Mouse (Mus musculus): ENCODE measurements around the gene Mvk.

The Mvk gene

DNA sequence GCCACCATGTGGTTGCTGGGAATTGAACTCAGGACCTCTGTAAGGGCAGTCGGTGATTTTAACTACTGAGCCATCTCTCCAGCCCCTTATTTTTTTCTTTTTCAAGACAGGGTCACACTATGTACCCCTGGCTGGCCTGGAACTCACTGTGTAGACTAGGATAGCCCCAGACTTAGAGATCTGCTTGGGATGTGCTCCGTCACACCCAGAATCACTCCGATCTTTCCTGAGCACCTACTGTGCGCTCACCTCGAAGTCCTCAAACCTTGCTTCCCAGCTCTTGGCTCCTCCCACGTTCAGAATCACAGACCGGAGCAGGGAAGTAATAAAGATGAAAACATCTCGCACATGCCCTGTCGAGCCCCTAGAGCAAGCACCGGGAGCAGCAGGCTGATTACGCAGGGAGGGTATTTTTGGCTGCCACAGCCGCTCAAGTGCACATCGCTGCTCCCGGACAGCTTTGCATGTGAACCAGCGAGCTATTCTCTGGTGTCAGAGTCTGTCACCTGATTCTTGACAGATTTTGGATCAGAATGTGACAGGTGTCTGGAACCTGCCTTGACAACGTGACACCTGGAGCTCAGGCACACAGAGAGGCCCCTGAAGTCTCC lies 13.0 kb downstream of the Mvk start:
- no peak for DNase-seq (ENCODE audit: low spot score in 2 of 2)

DNA sequence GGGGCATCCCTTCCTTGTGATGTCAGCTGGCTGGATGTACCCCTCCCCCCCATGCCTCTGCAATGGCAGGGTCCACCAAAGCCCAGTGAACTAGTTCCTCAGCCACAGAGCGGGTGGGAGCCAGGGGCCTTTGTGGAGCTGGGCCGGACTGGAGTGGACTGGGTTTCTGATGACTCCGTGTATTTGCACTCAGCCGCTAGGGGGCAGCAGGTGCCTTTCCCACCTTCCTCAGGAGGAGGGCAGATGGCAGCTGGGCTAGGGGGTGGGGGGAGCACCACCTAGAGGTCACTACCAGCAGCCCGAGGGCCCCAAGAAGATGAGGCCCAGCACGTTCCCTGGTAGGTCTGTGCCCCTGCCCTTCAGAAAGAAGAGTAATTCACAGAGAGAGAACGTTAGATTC lies 17.2 kb downstream of the Mvk start:
- DNase-seq (ENCODE audit: low spot score in 2 of 2), result peak; percentile 61 to 87

DNA sequence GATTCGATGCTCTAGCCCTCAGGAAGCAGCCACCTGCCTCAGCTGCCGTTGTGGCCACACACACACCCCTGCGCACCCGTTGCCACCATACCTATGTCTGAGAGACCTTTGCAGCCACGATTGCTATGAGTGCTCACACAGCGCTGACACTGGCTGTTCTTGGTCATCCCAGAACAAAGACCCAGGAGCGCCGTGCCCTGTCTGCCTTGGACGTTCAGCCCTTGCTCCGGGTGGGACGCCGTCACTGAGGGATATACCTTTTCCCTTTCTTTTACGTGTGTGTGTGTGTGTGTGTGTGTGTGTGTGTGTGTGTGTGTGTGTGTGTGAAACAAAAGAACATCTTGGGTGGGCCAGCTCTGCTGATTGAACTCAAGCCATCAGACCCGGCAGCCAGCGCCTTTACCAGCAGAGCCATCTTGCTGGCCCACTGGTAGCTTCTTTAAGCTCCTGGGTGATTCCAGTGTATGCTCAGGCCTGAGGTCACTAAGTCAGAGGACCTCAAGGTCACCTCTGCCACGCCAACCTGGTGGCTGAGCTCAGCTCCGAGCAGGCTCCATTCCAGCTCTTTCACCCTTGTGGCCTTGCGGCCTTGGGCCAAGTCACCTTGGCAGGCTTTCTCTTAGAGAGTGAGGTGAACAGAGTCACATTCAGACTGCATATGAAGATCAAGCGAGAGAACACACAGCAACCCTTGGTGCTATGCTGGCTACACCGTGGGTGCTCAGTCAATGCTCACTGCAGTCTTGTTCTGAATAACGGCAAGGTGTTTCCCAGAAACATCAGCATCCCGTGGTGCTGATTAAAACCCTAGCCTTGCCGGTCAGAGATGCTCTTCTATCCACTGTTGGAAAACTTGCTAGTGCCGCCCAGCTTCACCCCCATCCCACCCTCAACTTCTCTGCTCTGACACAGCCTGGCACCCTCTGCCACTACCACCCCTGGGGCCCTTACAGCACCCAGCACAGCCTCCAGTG lies 18.3 kb downstream of the Mvk start:
- no peak for DNase-seq (ENCODE audit: low spot score in 2 of 2)

DNA sequence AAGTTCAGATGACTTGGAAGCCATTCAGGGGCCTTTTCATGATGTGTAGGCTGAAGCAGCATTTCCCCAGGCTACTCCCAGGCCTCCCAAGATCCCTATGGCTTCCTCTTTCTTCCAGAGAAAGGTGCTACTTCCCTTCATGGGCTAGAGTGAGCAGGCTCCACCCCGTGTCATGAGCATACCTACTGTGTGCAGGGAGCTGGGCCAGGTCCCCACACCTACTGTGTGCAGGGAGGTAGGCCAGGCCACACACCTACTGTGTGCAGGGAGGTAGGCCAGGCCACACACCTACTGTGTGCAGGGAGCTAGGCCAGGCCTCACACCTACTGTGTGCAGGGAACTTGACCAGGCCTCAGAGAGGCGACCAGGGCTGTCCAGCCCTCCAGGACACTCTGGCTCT lies 20.5 kb downstream of the Mvk start:
- no peak for DNase-seq (ENCODE audit: low spot score in 2 of 2)

DNA sequence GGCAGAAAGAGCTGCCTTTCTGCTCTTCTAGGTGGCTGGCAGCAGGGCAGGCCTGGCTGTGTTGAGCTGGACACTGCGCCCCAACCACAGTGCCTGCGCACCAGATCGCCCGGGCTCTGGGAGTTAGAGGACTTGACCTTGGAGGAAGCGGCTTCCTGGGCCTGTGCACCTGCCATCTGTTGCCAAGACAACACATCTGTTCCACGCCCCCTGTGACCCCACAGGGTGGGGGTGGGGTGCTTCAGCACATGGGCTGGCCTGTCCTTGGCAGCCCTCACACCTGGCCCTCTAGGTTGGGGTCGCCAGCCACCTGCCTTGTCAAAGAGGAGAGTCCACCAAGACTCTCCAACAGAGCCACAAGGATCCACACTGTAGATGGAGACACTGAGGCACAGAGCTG lies 21.6 kb downstream of the Mvk start:
- DNase-seq (ENCODE audit: low spot score in 2 of 2), result no peak

DNA sequence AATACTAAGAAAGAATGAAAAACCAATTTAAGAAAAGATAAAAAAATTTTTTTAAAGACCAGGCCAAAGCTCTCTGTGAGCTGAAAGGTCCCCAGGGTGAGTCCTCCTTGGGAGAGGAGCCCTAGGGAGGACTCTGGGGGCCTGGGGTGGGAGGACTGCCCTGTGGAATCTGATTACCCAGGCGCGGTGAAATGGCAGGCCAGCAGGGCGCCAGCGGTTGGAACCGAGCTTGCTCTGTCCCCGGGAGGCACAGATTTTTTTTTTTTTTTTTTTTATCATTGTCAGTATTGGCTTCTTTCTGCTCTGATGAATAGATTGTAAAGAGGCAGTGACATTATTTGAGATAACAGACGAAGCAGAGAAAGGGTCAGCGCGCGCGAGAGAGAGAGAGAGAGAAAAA lies 22.9 kb downstream of the Mvk start:
- no peak for DNase-seq (ENCODE audit: low spot score in 2 of 2)

DNA sequence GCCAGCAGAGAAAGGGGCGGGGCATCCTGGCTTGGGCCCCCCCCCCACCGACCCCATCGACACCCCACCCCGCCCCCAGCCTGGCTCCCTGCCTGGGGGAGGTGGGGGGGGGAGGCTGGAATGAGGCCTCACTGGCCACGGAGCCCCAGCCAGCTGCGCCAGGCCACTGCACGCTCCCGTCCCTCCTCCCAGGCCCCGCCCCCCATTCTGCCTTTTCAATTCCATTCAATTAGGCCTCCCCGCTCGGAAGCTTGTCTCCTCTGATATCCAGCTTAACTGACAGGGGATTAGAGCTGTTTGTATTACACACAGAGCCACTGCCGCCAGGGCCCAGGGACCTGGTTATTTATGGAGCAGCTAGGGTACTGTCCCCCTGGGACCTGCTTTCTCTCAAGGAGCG lies 23.4 kb downstream of the Mvk start:
- DNase-seq (ENCODE audit: low spot score in 2 of 2), result peak in 1 of 2 experiments; percentile 46

DNA sequence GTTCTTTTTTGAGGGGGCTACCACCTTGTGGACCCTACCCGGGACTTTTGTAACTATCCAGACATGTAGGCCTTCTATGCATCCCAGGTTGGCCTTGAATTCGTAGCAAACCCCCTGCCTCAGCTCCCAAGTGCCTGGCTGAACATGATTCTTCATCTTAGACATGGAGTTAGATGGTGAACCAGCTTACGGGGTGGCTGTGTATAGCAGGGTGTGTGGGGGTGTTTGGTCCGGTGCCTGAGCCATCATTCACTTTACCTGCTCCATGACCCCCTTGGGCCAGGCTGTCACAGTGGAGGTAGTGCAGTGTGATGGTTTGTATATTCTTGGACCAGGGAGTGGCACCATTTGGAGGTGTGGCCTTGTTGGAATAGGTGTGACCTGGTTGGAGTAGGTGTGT lies 23.9 kb downstream of the Mvk start:
- DNase-seq (ENCODE audit: low spot score in 2 of 2), result no peak

DNA sequence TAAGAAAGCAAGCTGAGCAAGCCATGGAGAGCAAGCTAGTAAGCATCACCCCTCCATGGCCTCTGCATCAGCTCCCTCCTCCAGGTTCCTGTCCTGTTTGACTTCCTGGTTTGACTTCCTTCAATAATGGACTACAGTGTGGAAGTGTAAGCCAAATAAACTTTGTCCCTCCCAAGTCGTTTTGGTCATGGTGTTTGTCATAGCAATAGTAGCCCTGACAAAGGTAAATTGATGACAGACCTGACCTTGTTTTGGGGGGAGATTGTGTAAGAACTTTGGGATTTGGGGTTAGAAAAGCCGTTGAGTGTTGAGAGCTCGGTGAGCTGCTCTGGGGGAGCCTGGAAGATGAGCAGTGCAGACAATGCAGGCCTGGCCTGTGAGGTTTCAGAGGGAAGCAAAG lies 26.3 kb downstream of the Mvk start:
- no peak for DNase-seq (ENCODE audit: low spot score in 2 of 2)

DNA sequence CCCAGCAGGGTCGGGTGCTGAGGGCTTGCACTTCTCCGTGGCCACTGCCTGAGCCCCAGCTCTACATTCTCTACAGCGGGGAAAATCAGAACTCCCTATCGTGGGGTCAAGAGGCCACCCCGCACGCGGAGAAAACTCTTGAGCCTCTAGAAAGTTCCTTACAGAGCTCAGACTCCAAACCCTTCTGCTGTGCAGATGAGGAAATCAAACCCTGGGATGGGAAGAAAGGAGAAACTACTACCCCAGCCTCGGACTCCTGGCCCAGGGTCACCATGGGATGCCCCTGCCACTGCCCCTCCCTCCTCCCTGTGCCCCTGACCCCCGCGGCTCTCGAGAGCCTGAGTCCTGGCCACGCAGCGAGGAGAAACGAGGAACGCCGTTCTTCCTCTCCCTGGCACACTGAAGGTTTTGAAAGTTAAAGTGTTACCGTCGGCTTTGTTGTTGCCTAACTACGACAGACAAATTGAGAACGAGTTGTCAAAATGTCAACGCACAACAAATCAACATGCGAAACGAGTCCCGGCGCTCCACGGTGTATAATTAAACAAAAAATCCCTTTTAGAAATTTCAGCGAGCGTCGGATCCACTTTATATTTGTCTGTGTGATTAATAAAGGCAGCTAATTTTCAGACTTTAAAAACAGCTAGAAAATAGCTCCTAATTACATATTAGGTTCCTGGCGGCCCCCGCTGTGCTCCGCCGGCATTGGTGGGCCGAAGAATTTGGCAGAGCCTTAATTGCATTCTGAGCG lies 30.8 kb downstream of the Mvk start:
- no peak for DNase-seq (ENCODE audit: low spot score in 2 of 2)

DNA sequence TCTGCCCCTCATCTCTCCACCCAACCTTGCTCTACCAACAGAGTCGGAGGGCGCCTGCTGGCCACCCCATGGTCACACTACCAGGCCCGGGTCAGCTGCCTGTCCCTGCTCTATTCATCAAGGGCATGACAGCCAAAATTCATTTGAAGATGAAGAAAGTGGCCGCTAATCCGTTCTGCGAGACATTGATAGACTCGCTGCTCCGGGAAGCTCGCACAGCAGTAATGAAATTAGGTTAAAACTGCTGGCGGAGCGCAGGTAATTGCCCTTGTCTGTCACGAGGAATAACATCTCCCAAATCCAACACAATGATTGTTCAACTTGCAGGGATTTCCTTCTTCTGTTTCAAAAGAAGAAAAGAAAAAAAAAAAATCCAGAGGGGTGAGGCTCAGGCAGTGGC lies 34.2 kb downstream of the Mvk start:
- no peak for DNase-seq (ENCODE audit: low spot score in 2 of 2)

DNA sequence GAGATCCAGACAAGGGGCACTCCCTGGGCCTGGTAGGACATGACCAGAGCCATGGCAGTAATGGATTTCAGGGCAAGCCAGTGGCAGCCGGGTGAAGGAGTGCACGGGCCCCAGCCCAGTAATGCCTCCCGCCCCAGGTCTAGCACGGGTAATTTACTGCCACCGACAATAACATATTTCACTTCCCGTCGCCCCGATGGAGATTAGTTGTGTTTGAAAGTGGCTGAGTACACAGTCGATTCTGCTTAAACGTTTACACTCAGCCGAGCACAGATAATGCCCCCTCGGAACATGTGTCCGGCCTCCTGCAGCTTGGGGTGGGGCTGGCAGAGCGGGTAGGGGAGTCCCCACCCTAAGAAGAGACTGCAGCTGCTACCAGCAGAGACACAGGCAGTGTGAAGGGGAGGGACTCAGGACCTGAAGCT lies 38.5 kb downstream of the Mvk start:
- peak in 1 of 2 experiments; percentile 61 for DNase-seq (ENCODE audit: low spot score in 2 of 2)

DNA sequence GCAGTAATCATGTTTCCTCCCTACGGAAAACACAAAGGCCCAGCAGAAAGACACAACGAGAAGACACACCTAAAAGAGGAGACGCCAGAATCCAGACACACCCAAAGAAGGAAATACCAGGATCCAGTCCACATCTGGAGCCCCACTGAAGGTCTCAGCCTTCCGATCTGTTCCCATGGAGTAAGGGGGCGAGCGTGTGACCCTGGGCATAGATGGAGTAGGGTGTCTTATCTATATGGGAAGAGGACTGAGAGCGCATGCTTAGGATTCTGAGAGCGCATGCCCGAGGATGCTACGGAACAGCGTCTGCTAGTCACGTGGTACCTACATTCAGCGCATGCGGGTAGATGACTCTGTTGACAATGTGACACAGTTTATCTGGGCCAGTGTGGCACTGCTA lies 41.6 kb downstream of the Mvk start:
- DNase-seq (ENCODE audit: low spot score in 2 of 2), result no peak

DNA sequence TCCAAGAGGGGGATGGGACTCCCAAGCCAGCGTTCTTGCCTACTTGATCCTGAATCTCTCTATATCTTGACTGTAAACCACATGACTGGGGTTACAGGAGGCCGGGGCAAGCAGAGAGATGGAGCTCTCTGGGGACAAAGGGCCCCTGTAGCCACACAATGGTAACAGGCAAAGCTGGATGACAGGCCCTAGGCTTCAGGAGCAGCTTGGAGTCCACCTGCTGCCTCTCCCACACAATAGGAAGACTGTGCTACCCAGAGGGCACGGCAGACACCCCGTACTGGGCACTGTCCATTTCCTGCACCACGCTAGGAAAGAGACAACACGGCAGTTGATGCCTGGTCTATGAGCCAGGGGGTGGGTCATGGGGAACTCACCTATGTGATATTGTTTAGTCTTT lies 45.5 kb downstream of the Mvk start:
- no peak for DNase-seq (ENCODE audit: low spot score in 2 of 2)

DNA sequence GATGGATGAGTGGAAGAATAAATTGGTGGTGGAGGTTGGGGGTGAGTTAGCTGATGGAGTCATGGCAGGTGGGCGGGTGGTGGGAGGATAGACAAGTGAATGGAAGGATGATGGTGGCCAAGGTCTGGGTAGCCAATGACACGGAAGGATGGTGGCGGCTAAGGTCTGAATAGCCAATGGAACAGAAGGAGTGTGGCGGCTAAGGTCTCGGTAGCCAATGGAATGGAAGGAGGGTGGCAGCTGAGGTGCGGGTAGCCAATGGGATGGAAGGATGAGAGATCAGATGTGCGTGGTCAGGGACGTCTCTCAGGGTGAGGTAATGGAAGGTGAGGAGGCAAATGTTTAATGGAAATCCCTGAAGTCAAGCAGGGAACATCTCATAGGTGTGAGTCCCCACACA lies 46.2 kb downstream of the Mvk start:
- DNase-seq (ENCODE audit: low spot score in 2 of 2), result no peak

DNA sequence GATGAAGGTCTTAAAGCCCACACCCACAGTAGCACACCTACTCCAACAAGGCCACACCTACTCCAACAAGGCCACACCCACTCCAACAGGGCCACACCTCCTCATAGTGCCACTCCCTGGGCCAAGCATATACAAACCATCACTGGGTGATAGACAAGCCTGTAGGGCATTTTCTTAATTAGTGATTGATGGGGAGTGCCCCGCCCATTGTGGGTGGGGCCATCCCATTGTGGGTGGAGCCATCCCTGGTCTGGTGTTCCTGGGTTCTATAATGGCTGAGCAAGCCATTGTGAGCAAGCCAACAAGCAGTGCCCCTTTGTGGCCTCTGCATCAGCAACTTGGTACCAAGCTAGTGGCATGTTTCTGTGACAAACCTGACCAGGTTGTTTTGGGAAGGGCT lies 50.7 kb downstream of the Mvk start:
- DNase-seq (ENCODE audit: low spot score in 2 of 2), result no peak

DNA sequence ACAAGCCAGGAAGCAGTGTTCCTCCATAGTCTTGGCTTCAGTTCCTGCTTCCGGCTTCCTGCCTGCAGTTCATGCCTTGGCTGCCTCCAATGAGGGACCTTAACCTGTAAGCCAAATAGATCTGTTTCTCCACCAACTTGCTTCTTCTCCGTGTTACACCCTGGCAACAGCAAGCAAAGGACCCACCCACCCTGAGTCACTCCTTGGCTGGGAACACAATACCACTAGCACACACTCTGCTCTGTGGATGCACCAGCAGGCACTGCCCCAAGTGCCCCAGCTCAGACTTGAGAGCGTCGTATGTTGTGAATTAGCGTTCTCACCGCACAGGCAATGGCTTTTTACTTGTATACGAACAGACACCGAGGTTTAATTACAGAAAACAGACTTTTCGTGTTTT lies 57.2 kb downstream of the Mvk start:
- DNase-seq (ENCODE audit: low spot score in 2 of 2), result no peak

DNA sequence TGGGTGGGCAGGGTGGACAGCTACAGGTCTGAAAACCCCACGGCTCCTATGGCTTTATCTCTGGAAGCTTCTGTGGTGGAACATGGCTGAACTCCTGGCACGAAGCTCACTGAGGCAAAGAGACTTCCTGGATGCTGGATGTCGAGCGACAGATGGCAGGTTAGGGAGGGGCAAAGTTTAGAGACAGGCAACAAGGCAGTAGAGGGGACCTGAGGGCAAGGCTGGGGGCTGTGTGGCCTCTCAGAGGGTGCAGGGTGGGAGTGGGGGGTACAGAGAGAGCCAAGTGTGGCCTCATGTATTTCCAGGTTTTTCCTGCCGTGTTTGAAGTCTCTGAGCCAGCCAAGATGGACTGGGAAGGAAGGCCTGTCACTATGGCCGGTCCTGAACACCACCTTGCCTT lies 60.8 kb downstream of the Mvk start:
- no peak for DNase-seq (ENCODE audit: low spot score in 2 of 2)

DNA sequence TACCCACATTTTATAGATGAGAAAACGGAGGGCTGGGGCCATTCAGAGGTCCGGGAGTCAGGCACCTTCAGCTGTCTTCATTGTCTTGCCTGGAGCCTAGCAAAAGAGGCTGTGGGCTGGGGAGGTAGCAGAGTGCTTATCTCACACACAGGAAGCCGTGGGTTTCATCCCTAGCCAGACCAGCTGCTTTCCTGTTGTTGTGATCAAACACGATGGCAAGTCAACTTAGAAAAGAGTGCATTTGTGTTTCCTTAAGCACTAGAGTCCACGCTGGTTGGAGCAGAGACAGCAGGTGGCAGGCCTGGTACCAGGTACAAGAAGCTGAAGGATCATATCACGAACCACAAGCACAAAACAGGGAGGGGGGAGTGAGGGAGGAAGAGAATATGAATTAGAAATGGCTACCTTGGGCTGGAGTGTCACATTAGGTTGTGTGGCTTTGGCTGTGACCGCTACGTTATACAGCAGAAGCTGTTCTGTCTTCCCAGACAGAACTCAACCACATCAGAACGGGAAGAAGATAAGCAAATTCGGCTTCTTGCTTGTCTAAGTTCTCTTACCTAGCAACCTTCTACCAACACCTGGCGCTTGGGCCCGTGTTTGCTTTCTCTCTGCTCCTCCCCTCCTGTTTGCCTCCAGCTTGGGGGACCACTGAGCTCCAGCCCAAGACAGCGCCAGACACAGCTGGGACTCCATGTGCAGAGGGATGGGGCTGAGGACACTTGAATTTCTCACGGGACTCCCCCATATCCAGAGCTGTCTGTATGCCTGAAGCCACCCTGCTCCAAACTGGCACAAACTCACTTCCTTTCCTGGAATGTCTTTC lies 61.4 kb downstream of the Mvk start:
- DNase-seq (ENCODE audit: low spot score in 2 of 2), result peak in 1 of 2 experiments; percentile 23

DNA sequence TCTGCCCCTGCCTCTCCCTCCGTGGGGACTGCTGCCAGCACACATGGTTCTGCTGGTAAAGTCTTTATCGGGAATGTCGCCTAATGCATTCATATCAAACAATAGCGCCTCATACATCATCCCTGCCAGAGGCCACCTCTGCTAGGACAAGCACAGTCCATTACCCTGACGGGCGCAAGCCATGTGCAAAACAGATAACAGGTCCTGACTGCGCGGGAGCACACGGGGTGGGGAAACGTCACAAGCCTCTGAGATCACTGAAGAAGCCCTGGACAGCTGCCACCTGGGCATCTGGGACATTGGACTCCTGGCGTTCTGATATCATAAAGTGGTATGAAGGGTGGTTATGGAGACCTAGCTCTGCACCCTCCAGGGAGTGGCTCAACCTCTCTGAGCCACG lies 63.3 kb downstream of the Mvk start:
- no peak for DNase-seq (ENCODE audit: low spot score in 2 of 2)

DNA sequence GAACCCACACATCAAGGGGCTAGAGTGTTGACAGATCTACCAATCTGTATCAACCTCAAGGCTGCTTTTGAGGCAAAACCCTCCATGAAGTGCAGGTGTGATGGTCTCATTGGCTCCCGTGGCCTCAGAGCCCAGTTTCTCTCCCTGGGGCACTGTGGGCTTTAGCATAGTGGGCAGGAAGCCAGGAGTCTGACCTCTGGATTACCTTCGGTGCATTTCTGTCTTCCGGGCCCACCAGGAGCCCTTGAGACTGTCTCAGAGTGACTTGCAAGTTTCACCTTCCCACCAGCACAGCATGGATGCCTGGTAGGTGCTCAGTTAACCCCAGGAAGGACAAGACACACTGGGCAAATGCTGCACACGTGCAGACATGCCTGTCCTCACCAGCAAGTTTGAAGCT lies 63.9 kb downstream of the Mvk start:
- no peak for DNase-seq (ENCODE audit: low spot score in 2 of 2)

DNA sequence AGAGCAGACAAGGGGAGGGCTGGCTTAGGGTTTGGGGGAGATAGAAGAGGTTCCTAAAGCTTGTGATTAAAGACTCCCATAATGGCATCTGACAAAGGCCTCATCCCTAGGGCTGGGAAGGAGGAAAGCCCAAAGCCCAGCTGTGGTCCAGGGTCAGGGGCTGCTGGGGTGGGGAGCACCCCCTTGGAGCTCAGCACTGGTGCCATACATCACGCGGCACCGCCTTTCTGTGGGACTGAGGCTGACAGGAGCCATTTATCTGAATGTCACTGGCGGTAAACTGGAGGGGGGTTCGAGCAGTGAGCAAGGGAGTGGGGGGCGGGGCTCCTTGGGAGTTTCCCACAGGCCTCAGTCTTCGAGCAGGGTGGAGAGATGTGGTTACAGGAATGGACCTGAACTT lies 65.4 kb downstream of the Mvk start:
- DNase-seq (ENCODE audit: low spot score in 2 of 2), result no peak

All from spleen, postnatal 10 days (tissue).